Mouse (Mus musculus): ENCODE measurements around the gene Kcnj13. TPM values are rescaled to one million over a fixed set of nuclear protein-coding genes. Genes with fewer than 3 reads are reported as not detected.

The Kcnj13 gene
- polyA plus RNA-seq, 1 experiment from 2014 or later, result 6.0 TPM

- Histone ChIP-seq H3K4me3 (replicated peaks) (no peak overlapping the region), H3K27me3 (no peaks in the 10 kb centered on the region), H3K4me2 (replicated peaks) (no peak overlapping the region), H3K9me3 (replicated peaks) (no peaks in the 10 kb centered on the region), H3K36me3 (peaks cover 26% of the 10 kb centered on the region), H3K4me1 (no peaks in the 10 kb centered on the region), H3K9ac (no peak overlapping the region), H3K27ac (replicated peaks) (no peak overlapping the region)
- peak; percentile 67; the same call in 1 of the 2 replicates for ATAC-seq (ENCODE audit: insufficient number of reproducible peaks, low FRiP score, low TSS enrichment, low read depth)
- WGBS, result 94% methylated on average over 1 of the region's 1 CpGs
These were observed 14.6 kb downstream of the Kcnj13 start for GRCm38 (mm10) chr1:87379919-87380318.

- Histone ChIP-seq H3K4me2 (replicated peaks) (no peak overlapping the region), H3K9me3 (replicated peaks) (no peaks in the 10 kb centered on the region), H3K36me3 (peaks cover 29% of the 10 kb centered on the region), H3K4me3 (replicated peaks) (no peak overlapping the region), H3K4me1 (no peaks in the 10 kb centered on the region), H3K27ac (replicated peaks) (no peak overlapping the region), H3K27me3 (no peaks in the 10 kb centered on the region), H3K9ac (no peak overlapping the region)
- no peak for ATAC-seq (ENCODE audit: insufficient number of reproducible peaks, low FRiP score, low TSS enrichment, low read depth)
- 62% methylated on average over 3 of the region's 3 CpGs for WGBS
These were observed 16.4 kb downstream of the Kcnj13 start for GRCm38 (mm10) chr1:87378024-87378560.

- Histone ChIP-seq H3K4me1 (no peaks in the 10 kb centered on the region), H3K27me3 (no peaks in the 10 kb centered on the region), H3K9ac (no peak overlapping the region), H3K36me3 (peaks cover 18% of the 10 kb centered on the region), H3K27ac (replicated peaks) (no peak overlapping the region), H3K4me3 (replicated peaks) (no peak overlapping the region), H3K9me3 (replicated peaks) (no peaks in the 10 kb centered on the region), H3K4me2 (replicated peaks) (no peak overlapping the region)
- WGBS, result 57% methylated on average over 1 of the region's 1 CpGs
- ATAC-seq (ENCODE audit: insufficient number of reproducible peaks, low FRiP score, low TSS enrichment, low read depth), result no peak
These were observed 34.3 kb downstream of the Kcnj13 start for GRCm38 (mm10) chr1:87360276-87360675.

GRCm38 (mm10) chr1:87350576-87350975, 44.0 kb downstream of the Kcnj13 start:
- no peak overlapping the region for H3K4me3 ChIP-seq (replicated peaks)
- H3K9me3 ChIP-seq (replicated peaks), result no peaks in the 10 kb centered on the region
- H3K4me2 ChIP-seq (replicated peaks), result no peak overlapping the region
- no peaks in the 10 kb centered on the region for H3K27me3 ChIP-seq
- no peak overlapping the region for H3K27ac ChIP-seq (replicated peaks)
- ATAC-seq (ENCODE audit: insufficient number of reproducible peaks, low FRiP score, low TSS enrichment, low read depth), result no peak
- H3K9ac ChIP-seq, result no peak overlapping the region
- WGBS, result 76% methylated on average over 2 of the region's 2 CpGs
- 0 out of 2 replicates have a peak, but pooled peaks cover 9% of the 10 kb centered on the region for H3K36me3 ChIP-seq
- H3K4me1 ChIP-seq, result no peaks in the 10 kb centered on the region

Other genes starting within 250 kb of the Kcnj13 start
- 1.5 and 1.6 TPM in 2 replicates for gene Ecel1, start 238.2 kb downstream of the Kcnj13 start, polyA plus RNA-seq (2015; fragmentation: Nextera tagmentation; extraction: Ambion mirVana)
- 0.20 and 0.21 TPM in 2 replicates for gene Prss56, start 211.4 kb downstream of the Kcnj13 start, polyA plus RNA-seq (2015; fragmentation: Nextera tagmentation; extraction: Ambion mirVana)
- 9.0 and 12.3 TPM in 2 replicates for gene Chrnd, start 204.1 kb downstream of the Kcnj13 start, polyA plus RNA-seq (2015; fragmentation: Nextera tagmentation; extraction: Ambion mirVana)
- 24.4 and 34.2 TPM in 2 replicates for gene Chrng, start 190.1 kb downstream of the Kcnj13 start, polyA plus RNA-seq (2015; fragmentation: Nextera tagmentation; extraction: Ambion mirVana)
- gene Eif4e2, start 180.8 kb downstream of the Kcnj13 start, polyA plus RNA-seq (2015; fragmentation: Nextera tagmentation; extraction: Ambion mirVana), result 164 and 167 TPM in 2 replicates
- gene Efhd1, start 130.4 kb downstream of the Kcnj13 start, polyA plus RNA-seq (2015; fragmentation: Nextera tagmentation; extraction: Ambion mirVana), result 2.8 and 3.0 TPM in 2 replicates
- 56.2 and 56.6 TPM in 2 replicates for gene Gigyf2, start 67.7 kb downstream of the Kcnj13 start, polyA plus RNA-seq (2015; fragmentation: Nextera tagmentation; extraction: Ambion mirVana)
- gene Snorc, start 75.5 kb upstream of the Kcnj13 start, polyA plus RNA-seq (2015; fragmentation: Nextera tagmentation; extraction: Ambion mirVana), result 10.8 and 20.4 TPM in 2 replicates
- gene Neu2, start 115.2 kb upstream of the Kcnj13 start, polyA plus RNA-seq (2015; fragmentation: Nextera tagmentation; extraction: Ambion mirVana), result 0.21 and 0.51 TPM in 2 replicates
- gene Ngef, start 179.1 kb upstream of the Kcnj13 start, polyA plus RNA-seq (2015; fragmentation: Nextera tagmentation; extraction: Ambion mirVana), result 4.3 and 4.4 TPM in 2 replicates
- 7.9 and 9.7 TPM in 2 replicates for gene Inpp5d, start 225.6 kb upstream of the Kcnj13 start, polyA plus RNA-seq (2015; fragmentation: Nextera tagmentation; extraction: Ambion mirVana)